Mouse (Mus musculus) monocyte, adult 2 months (primary cell): ENCODE results near the gene B4gat1.

Source experiments
- DNase-seq, 2 experiments: peaks; one replicate each; pipeline ENCODE4 v3.0.0; 2022; ENCODE audit warnings: low spot score in 2 of 2, low read depth in 1 of 2

Gene B4gat1

GRCm38 (mm10) chr19:5026111-5026510 is 12.5 kb upstream of the B4gat1 start:
- no peak for DNase-seq

- DNase-seq = no peak
Measured at GRCm38 (mm10) chr19:5032686-5033085, 5.9 kb upstream of the B4gat1 start.

GRCm38 (mm10) chr19:5036577-5036976 is 2.0 kb upstream of the B4gat1 start:
- no peak for DNase-seq

GRCm38 (mm10) chr19:5037678-5038571 is 701 bp upstream of the B4gat1 start:
- peak in 1 of 2 experiments; percentile 59 for DNase-seq

DNA sequence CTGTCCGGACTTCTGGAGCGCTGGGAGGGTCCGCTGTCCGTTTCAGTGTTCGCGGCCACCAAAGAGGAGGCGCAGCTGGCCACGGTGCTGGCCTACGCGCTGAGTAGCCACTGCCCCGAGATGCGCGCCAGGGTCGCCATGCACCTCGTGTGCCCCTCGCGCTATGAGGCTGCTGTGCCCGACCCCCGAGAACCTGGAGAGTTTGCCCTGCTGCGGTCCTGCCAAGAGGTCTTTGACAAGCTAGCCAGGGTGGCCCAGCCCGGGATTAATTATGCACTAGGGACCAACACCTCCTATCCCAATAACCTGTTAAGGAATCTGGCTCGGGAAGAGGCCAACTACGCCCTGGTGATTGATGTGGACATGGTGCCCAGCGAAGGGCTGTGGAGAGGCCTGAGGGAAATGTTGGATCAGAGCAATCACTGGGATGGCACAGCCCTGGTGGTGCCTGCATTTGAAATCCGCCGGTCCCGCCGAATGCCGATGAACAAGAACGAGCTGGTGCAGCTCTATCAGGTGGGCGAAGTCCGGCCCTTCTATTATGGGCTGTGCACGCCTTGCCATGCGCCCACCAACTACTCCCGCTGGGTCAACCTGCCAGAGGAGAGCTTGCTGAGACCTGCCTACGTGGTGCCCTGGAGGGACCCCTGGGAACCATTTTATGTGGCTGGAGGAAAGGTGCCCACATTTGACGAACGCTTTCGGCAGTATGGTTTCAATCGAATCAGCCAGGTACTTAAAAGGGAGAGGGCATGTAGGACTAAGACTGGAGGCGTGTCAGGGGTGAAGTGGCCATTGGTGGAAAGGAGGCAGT is 882 bp downstream of the B4gat1 start:
- no peak for DNase-seq

GRCm38 (mm10) chr19:5040862-5041523 is 2.4 kb downstream of the B4gat1 start, which contains the start of gene Brms1:
Gene Brms1, plus strand, starts transcription at chr19:5041354.
- DNase-seq = peak; percentile 57 to 79

DNA sequence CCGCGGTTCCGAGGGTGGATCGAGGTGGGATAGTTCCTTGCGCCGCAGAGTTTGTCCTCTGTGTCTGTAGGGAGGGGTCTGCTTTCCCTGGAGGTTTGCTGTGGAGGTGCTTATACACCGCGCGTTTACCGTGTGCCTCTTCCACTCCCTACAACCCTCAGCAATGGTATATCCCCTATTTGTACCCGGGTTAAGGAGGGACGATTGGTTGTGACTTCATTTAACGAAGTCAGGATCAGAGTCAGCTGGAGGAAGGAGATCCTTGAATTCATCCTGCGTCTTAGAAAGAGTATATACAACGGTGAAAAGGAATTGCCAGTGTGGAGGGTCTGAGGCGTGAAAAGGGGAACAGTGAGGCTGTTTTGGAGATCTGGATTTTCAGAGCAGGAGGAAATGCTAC is 3.0 kb downstream of the B4gat1 start:
- DNase-seq = no peak

- DNase-seq = no peak
Measured at GRCm38 (mm10) chr19:5045531-5045930, 6.9 kb downstream of the B4gat1 start.

DNA sequence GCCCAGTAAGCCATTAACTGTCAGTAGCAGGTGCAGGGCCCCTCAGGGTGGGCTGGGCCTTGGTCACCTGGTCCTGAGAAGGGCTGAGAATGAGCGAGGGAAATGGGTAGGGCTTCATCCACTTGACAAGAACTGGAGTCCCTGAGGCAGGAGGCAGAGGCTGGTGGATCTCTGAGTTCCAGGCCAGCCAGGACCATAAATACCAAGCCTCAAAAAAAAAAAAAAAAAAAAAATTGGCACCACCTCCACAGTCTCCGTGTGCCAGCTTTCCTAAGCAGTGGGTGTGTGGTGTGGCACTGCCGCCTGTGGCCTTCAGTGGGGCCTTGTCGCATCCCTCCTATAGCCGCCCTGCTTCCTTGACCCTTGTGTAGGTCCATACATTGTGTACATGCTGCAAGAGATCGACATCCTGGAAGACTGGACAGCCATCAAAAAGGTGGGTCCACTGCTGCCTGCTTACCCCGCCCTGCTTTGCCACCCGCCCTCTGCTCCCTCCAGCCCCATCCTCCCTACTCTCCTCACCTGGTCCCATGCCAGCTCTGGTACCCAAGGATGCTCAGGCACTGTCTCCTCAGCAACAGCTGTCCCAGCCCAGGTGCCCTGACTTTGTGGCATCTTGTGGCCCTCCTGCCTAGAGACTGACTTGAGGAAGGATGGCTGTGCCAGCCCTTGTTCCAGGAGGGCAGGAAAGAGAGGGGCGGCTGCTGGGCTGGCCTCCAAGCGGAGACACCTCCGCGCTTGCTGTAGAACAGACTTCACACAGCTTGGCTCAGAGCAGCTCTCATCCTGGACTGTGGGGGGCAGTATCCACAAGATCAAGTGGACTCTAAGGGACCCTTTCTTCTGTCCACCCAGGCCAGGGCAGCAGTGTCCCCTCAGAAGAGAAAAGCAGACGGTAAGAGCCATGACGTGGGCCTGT is 9.8 kb downstream of the B4gat1 start:
- DNase-seq = no peak

GRCm38 (mm10) chr19:5049325-5049724 is 10.7 kb downstream of the B4gat1 start:
- DNase-seq = no peak

GRCm38 (mm10) chr19:5050047-5050905 is 11.7 kb downstream of the B4gat1 start, which contains the start of gene Rin1:
Gene Rin1, plus strand, starts transcription at chr19:5050481.
- no peak for DNase-seq

DNA sequence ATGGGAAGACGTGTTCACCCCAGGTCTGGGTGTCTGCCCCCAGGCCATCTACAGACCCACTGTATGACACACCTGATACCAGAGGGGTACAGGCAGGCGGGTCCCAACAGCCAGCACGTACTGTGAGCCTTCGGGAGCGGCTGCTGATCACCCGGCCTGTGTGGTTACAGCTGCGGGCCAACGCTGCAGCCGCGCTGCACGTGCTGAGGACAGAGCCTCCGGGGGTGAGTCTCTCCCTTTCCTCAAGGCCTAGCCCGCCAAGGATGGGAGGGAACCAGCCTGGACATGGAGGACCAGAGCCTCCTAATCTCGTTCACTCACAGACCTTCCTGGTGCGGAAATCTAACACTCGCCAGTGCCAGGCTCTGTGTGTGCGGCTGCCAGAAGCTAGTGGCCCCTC is 12.4 kb downstream of the B4gat1 start:
- DNase-seq = no peak

GRCm38 (mm10) chr19:5051515-5051914 is 12.9 kb downstream of the B4gat1 start:
- no peak for DNase-seq

- no peak for DNase-seq
Measured at GRCm38 (mm10) chr19:5052166-5052822, 13.7 kb downstream of the B4gat1 start.

GRCm38 (mm10) chr19:5052853-5053252 is 14.2 kb downstream of the B4gat1 start:
- DNase-seq = no peak

GRCm38 (mm10) chr19:5053909-5054308 is 15.3 kb downstream of the B4gat1 start:
- DNase-seq = no peak

DNA sequence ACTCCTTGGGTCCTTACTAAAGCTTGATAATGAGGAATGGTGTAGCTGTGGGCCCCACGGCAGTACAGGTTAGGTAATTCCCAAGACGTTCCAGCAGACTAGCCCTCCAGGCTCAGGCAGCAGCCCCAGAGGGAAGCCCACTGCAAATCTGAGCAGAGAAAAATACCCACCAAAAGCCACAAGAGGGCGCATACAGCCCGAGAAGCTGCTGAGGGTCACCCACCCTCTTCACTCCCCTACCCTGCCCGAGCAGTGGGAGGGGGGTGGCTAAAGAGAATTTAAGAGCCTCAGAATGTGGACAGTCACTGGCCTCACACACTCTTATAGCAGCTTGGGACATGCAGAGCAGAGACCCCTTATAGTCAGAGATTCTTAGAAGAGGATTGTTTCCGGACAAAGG is 17.6 kb downstream of the B4gat1 start:
- DNase-seq = no peak

GRCm38 (mm10) chr19:5057876-5058775 is 19.5 kb downstream of the B4gat1 start:
- no peak for DNase-seq
